Mouse (Mus musculus) lung, embryonic 16.5 days (tissue): ENCODE measurements around the gene Nptn. TPM values are rescaled to one million over a fixed set of nuclear protein-coding genes. Genes with fewer than 3 reads are reported as not detected.
"Not testable (repeated sequence)": the region's sequence is repeated elsewhere in the genome, so short reads cannot be mapped to it uniquely, and the experiment has no call there.

Source experiments
- ATAC-seq: fragments of 200-750 bp; cut with Nextera tagmentation; 2 replicates; pipeline ENCODE4 v1.8.0; 2017; ENCODE audit warnings: low read depth, mild to moderate bottlenecking, moderate library complexity
- H3K27ac ChIP-seq: fragments of 300-500 bp; sonication (generic); 2 replicates; pipeline ENCODE4 v1.5.1; 2014; ENCODE audit warnings: mild to moderate bottlenecking, control low read depth, low read length
- H3K27me3 ChIP-seq: fragments of 300-500 bp; sonication (generic); 2 replicates; pipeline ENCODE4 v1.6.1; 2014; ENCODE audit warnings: low read depth, low read length, mixed read lengths; ENCODE audit not compliant: control insufficient read depth, insufficient read depth
- H3K36me3 ChIP-seq: fragments of 300-500 bp; sonication (generic); 2 replicates; pipeline ENCODE4 v1.6.1; 2014; ENCODE audit warnings: low read length; ENCODE audit not compliant: control insufficient read depth, insufficient read depth
- H3K4me1 ChIP-seq: fragments of 300-500 bp; sonication (generic); replicated peaks from 2 replicates; pipeline ENCODE4 v1.6.1; 2014; ENCODE audit warnings: low read length, mixed read lengths; ENCODE audit not compliant: control insufficient read depth, insufficient read depth
- H3K4me2 ChIP-seq: fragments of 300-500 bp; sonication (generic); 2 replicates; pipeline ENCODE4 v1.6.1; 2014; ENCODE audit warnings: low read depth, low read length, control low read depth
- H3K4me3 ChIP-seq: fragments of 300-500 bp; sonication (generic); 2 replicates; pipeline ENCODE4 v1.5.1; 2014; ENCODE audit warnings: mild to moderate bottlenecking, low read length, control low read depth
- H3K9ac ChIP-seq: fragments of 300-500 bp; sonication (generic); 2 replicates; pipeline ENCODE4 v1.6.1; 2014; ENCODE audit warnings: low read length, control low read depth
- H3K9me3 ChIP-seq: fragments of 300-500 bp; sonication (generic); 2 replicates; pipeline ENCODE4 v1.6.1; 2016; ENCODE audit warnings: low read length; ENCODE audit not compliant: control insufficient read depth
- WGBS: fragments of 180-500 bp; shearing (Covaris S2); extraction: QIAGEN DNeasy Blood & Tissue Kit; methylation state at CpG from one replicate; pipeline ENCODE4 v1.1.7; 2014; 5-methylcytosine and 5-hydroxymethylcytosine counted together
- polyA plus RNA-seq: library from polyadenylated mRNA; unstranded; fragments of >200 nt; fragmentation: Nextera tagmentation; extraction: Ambion mirVana; gene quantifications from 2 replicates; pipeline ENCODE4 v1.2.1, GENCODE M21; 2015

Gene Nptn
- polyA plus RNA-seq, 1 experiment from 2014 or later = 142 TPM

GRCm38 (mm10) chr9:58556627-58557026, 25.4 kb upstream of the Nptn start:
- Histone ChIP-seq H3K9ac (no peak overlapping the region), H3K4me2 (no peak overlapping the region; the same call in 1 of the 2 replicates), H3K27ac (peak overlapping the region; percentile 95), H3K4me1 (peaks cover 25% of the 10 kb centered on the region), H3K9me3 (no peaks in the 10 kb centered on the region), H3K27me3 (no peaks in the 10 kb centered on the region), H3K36me3 (no peaks in the 10 kb centered on the region), H3K4me3 (no peak overlapping the region)
- ATAC-seq = no peak
- 40% methylated on average over 7 of the region's 7 CpGs for WGBS

DNA sequence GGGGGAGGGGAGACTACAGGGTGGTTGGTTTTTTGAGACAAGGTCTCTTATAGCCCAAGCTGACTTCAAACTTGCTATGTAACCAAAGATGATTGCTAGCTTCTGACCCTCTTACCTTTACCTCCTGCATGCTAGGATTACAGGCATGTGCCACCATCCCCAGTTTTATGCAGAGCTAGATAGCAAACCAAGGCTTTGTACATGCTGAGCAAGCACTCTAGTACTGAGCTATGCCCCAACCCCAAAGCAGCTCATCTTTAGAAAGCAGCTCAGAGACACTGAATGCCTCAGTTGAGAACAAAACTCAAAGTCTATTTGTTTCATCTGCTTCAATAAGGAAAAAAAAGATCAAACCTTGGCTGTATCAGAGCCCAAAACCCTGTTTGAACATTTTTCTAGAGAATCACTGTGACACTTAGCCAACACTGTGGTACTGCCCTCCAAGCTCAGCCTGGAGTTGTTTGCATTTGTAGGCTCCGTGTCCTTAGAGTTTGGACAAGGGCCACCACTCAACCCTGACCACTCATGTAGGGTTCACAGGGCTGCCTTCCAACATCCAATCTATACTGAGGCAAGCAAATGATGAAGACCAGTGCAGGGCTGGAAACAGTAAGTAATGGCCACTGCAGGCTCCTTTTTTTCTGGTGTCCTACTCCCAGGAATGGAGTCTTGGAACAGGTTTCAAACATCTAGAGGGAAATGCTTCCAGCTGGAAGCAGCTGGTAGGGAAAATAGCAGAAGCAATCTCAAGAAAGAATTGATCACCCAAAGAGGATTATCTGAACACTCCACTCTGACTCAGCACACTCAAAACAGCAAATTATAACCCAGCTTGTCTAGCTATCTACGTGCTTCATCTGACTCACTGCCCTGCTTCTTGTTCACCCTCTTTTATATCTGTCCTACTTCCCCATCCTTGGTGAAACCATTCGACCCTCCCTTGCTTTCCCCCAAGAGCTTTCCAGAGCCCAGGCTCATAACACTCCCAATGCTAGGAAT, 24.3 kb upstream of the Nptn start:
- Histone ChIP-seq H3K4me2 (no peak overlapping the region), H3K9me3 (no peaks in the 10 kb centered on the region), H3K27me3 (no peaks in the 10 kb centered on the region), H3K9ac (no peak overlapping the region), H3K4me3 (no peak overlapping the region), H3K4me1 (peaks cover 25% of the 10 kb centered on the region), H3K27ac (peak overlapping the region; percentile 73), H3K36me3 (no peaks in the 10 kb centered on the region)
- ATAC-seq = no peak
- WGBS = 49% methylated on average over 3 of the region's 3 CpGs

GRCm38 (mm10) chr9:58560211-58560610, 21.8 kb upstream of the Nptn start:
- Histone ChIP-seq H3K4me1 (peaks cover 18% of the 10 kb centered on the region), H3K27ac (no peak overlapping the region), H3K9me3 (no peaks in the 10 kb centered on the region), H3K36me3 (no peaks in the 10 kb centered on the region), H3K9ac (no peak overlapping the region), H3K27me3 (no peaks in the 10 kb centered on the region), H3K4me2 (no peak overlapping the region), H3K4me3 (no peak overlapping the region)
- WGBS = 55% methylated on average over 3 of the region's 3 CpGs
- ATAC-seq = no peak

GRCm38 (mm10) chr9:58565945-58566344, 16.1 kb upstream of the Nptn start:
- H3K9ac ChIP-seq, H3K4me3 ChIP-seq, H3K9me3 ChIP-seq, H3K36me3 ChIP-seq, ATAC-seq, H3K4me1 ChIP-seq, H3K4me2 ChIP-seq, H3K27me3 ChIP-seq, H3K27ac ChIP-seq: not testable (repeated sequence)
- 69% methylated on average over 3 of the region's 3 CpGs for WGBS

- H3K4me2 ChIP-seq = no peak overlapping the region
- H3K9ac ChIP-seq = no peak overlapping the region
- no peaks in the 10 kb centered on the region for H3K9me3 ChIP-seq
- H3K27ac ChIP-seq = no peak overlapping the region
- ATAC-seq = no peak
- no peaks in the 10 kb centered on the region for H3K36me3 ChIP-seq
- no peak overlapping the region for H3K4me3 ChIP-seq
- no peaks in the 10 kb centered on the region for H3K27me3 ChIP-seq
- H3K4me1 ChIP-seq = no peaks in the 10 kb centered on the region
These were observed 14.4 kb upstream of the Nptn start for GRCm38 (mm10) chr9:58567682-58568081.

DNA sequence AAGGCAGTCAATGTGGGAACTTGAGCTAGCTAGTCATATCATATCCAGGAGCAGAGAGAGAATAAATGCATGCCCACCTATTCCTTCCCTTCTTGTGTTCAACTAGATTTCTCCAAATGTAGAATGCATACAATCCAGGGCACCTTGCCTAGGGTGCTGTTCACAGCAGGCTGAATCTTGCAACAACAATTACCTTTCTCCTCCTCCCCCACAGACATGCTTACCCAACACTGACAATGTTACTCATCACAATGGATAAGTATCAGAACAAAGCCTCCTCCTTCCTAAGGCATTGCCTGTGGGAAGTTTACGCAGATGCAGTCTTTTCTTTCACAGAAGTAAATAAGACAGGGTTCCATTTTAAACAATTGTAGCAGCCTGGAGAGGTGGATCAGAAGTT, 11.0 kb upstream of the Nptn start:
- Histone ChIP-seq H3K9ac (no peak overlapping the region), H3K27ac (no peak overlapping the region), H3K4me3 (no peak overlapping the region), H3K4me2 (no peak overlapping the region), H3K27me3 (no peaks in the 10 kb centered on the region), H3K4me1 (no peaks in the 10 kb centered on the region), H3K36me3 (no peaks in the 10 kb centered on the region), H3K9me3 (no peaks in the 10 kb centered on the region)
- 94% methylated on average over 1 of the region's 1 CpGs for WGBS
- ATAC-seq = no peak

- Histone ChIP-seq H3K9me3 (no peaks in the 10 kb centered on the region), H3K9ac (no peak overlapping the region), H3K27ac (no peak overlapping the region), H3K4me3 (no peak overlapping the region), H3K4me2 (no peak overlapping the region), H3K27me3 (no peaks in the 10 kb centered on the region), H3K36me3 (no peaks in the 10 kb centered on the region), H3K4me1 (peaks cover 7% of the 10 kb centered on the region)
- WGBS = 7% methylated on average over 3 of the region's 3 CpGs
- no peak for ATAC-seq
These were observed 3.4 kb upstream of the Nptn start for GRCm38 (mm10) chr9:58578669-58579068.

DNA sequence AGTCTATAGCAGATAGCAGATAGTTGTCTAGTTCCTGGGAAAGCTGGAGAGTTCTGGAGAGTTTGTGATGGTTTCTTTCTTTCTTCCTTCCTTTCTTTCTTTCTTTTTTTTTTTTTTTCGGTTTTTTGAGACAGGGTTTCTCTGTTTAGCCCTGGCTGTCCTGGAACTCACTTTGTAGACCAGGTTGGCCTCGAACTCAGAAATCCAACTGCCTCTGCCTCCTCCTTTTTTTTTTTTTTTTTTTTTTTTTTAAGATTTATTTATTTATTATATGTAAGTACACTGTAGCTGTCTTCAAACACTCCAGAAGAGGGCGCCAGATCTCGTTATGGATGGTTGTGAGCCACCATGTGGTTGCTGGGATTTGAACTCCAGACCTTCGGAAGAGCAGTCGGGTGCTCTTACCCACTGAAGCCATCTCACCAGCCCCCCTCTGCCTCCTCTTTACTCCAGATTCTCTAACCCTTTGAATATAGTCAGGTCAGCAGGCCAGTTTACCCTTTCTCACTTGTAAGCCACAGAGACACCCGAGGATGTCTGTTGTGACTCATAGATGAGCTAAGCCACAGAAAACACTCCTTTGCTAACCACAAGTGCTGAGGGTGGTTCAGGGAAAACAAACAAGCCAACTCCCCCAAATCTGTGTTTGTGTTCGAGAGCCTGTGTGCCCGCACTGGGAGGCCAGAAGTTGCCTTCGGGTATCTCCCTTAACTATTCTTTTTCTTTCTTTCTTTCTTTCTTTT, 1.4 kb upstream of the Nptn start:
- not testable (repeated sequence) for H3K4me1 ChIP-seq, ATAC-seq, H3K4me3 ChIP-seq, H3K9me3 ChIP-seq, H3K36me3 ChIP-seq, H3K4me2 ChIP-seq, H3K9ac ChIP-seq, H3K27me3 ChIP-seq, H3K27ac ChIP-seq
- WGBS = 75% methylated on average over 10 of the region's 10 CpGs

DNA sequence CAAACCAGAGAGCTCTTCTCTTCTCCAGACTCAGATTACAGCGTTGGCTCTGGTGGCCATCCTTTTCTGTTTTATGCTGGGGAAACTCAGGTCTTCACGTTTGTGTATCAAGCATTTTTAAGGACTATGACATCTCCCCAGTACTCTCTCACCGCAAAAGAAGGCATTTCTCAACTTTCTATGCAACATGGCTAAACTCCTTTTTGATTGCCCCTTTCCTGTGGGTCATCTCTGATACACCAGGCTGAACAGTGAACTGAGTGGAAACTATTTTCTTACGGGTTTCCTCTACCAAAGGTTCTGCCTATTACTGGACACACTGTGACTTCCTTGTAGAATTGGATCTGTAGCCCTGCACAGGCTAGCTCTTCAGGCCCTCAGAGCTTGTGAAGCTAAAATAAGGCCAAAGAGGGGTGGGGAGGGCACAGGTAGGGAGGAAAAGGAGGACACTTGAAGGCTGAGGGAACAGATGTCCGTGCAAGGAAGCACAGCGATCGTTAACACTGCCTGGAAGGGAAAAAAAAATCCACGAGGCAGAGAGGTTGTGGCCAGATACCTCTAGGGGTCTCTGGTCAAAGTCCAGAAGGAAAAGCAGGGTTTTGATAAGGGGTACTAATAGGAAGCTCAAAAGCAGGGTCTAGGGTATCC, 633 bp upstream of the Nptn start:
- Histone ChIP-seq H3K4me3 (peak overlapping the region; percentile 56), H3K4me1 (peaks cover 10% of the 10 kb centered on the region), H3K36me3 (no peaks in the 10 kb centered on the region), H3K9ac (peak overlapping the region; percentile 68), H3K27ac (peak overlapping the region; percentile 85), H3K9me3 (no peaks in the 10 kb centered on the region), H3K27me3 (no peaks in the 10 kb centered on the region), H3K4me2 (peak overlapping the region; percentile 68)
- 25% methylated on average over 8 of the region's 8 CpGs for WGBS
- peak; percentile 11 for ATAC-seq
